Mouse (Mus musculus): Measurements from ENCODE around the gene Rps29.

DNA sequence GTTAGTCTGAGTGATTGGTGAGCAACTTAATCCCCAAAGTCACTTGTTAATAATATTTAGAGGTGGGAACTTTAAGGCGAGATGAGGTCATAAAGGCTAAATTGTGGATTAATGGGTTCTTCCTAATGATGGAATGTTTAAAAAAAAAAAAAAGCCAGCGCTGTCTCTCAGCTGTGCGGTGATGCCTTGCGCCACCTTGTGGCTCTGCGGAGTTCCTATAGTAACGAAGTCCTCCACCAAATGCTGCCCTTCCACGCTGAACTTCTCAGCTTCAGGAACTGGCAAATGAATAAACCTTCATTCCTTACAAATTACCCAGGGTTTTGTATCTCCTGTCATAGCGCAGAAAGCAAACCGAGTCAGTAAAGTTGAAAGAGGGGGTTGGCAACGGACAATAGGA, 27.0 kb downstream of the Rps29 start:
- TF ChIP-seq POLR2A (IDR thresholded peaks at IDR 0.05; ENCODE audit: insufficient read length, low read depth) (no peak), USF1 (IDR thresholded peaks at IDR 0.05; ENCODE audit: low read depth) (no peak), CEBPB (IDR thresholded peaks at IDR 0.05; ENCODE audit: insufficient read depth, poor library complexity, severe bottlenecking) (no peak), SRF (IDR thresholded peaks at IDR 0.05; ENCODE audit: control insufficient read depth, insufficient read length, low read depth) (no peak), MAX (IDR thresholded peaks at IDR 0.05; ENCODE audit: low read depth) (no peak), TCF3 (IDR thresholded peaks at IDR 0.05; ENCODE audit: insufficient read length, low read depth) (no peak)

All from myocyte (in vitro differentiated cells).